Mouse (Mus musculus): ENCODE data around the gene Olfr549. TPM values are rescaled to one million over a fixed set of nuclear protein-coding genes. Genes with fewer than 3 reads are reported as not detected.

Gene Olfr549
- polyA plus RNA-seq, 1 experiment from 2014 or later, result not detected

Other genes with a start within 250 kb of the Olfr549 start
- 203 and 216 TPM in 2 replicates for gene Rrm1, start 108.2 kb upstream of the Olfr549 start, polyA plus RNA-seq (2016; fragmentation: Nextera tagmentation; extraction: Ambion mirVana)
- 0.45 and 0.89 TPM in 2 replicates for gene Olfr543, start 68.2 kb upstream of the Olfr549 start, polyA plus RNA-seq (2016; fragmentation: Nextera tagmentation; extraction: Ambion mirVana)
- 0.10 and 0.14 TPM in 2 replicates for gene Olfr544, start 61.6 kb upstream of the Olfr549 start, polyA plus RNA-seq (2016; fragmentation: Nextera tagmentation; extraction: Ambion mirVana)
- 0.32 TPM in 1 of 2 replicates, not detected in the other for gene Olfr545, start 50.3 kb upstream of the Olfr549 start, polyA plus RNA-seq (2016; fragmentation: Nextera tagmentation; extraction: Ambion mirVana)
- gene Olfr547, start 15.1 kb upstream of the Olfr549 start, polyA plus RNA-seq (2016; fragmentation: Nextera tagmentation; extraction: Ambion mirVana), result not detected in 2 replicates
- not detected in 2 replicates for gene Olfr548-ps1, start 9.0 kb upstream of the Olfr549 start, polyA plus RNA-seq (2016; fragmentation: Nextera tagmentation; extraction: Ambion mirVana)
- gene Trim21, start 15.6 kb downstream of the Olfr549 start, polyA plus RNA-seq (2016; fragmentation: Nextera tagmentation; extraction: Ambion mirVana), result 0.14 and 0.21 TPM in 2 replicates
- 0.19 TPM in 1 of 2 replicates, not detected in the other for gene Olfr550, start 21.6 kb downstream of the Olfr549 start, polyA plus RNA-seq (2016; fragmentation: Nextera tagmentation; extraction: Ambion mirVana)
- gene Olfr551, start 42.0 kb downstream of the Olfr549 start, polyA plus RNA-seq (2016; fragmentation: Nextera tagmentation; extraction: Ambion mirVana), result not detected in 2 replicates
- not detected in 2 replicates for gene Olfr552, start 47.9 kb downstream of the Olfr549 start, polyA plus RNA-seq (2016; fragmentation: Nextera tagmentation; extraction: Ambion mirVana)
- gene Olfr553, start 68.3 kb downstream of the Olfr549 start, polyA plus RNA-seq (2016; fragmentation: Nextera tagmentation; extraction: Ambion mirVana), result not detected in 2 replicates
- gene Olfr554, start 88.6 kb downstream of the Olfr549 start, polyA plus RNA-seq (2016; fragmentation: Nextera tagmentation; extraction: Ambion mirVana), result not detected in 2 replicates
- not detected in 2 replicates for gene Olfr555, start 109.0 kb downstream of the Olfr549 start, polyA plus RNA-seq (2016; fragmentation: Nextera tagmentation; extraction: Ambion mirVana)
- not detected in 2 replicates for gene Olfr556, start 115.0 kb downstream of the Olfr549 start, polyA plus RNA-seq (2016; fragmentation: Nextera tagmentation; extraction: Ambion mirVana)
- gene Trim68, start 137.5 kb downstream of the Olfr549 start, polyA plus RNA-seq (2016; fragmentation: Nextera tagmentation; extraction: Ambion mirVana), result 7.5 and 9.8 TPM in 2 replicates
- gene Olfr557, start 146.0 kb downstream of the Olfr549 start, polyA plus RNA-seq (2016; fragmentation: Nextera tagmentation; extraction: Ambion mirVana), result not detected in 2 replicates
- gene Olfr558, start 152.3 kb downstream of the Olfr549 start, polyA plus RNA-seq (2016; fragmentation: Nextera tagmentation; extraction: Ambion mirVana), result not detected in 2 replicates
- gene Olfr33, start 169.2 kb downstream of the Olfr549 start, polyA plus RNA-seq (2016; fragmentation: Nextera tagmentation; extraction: Ambion mirVana), result not detected in 2 replicates
- gene Olfr559, start 177.6 kb downstream of the Olfr549 start, polyA plus RNA-seq (2016; fragmentation: Nextera tagmentation; extraction: Ambion mirVana), result not detected in 2 replicates
- gene Olfr560, start 209.5 kb downstream of the Olfr549 start, polyA plus RNA-seq (2016; fragmentation: Nextera tagmentation; extraction: Ambion mirVana), result not detected in 2 replicates
- 0.10 TPM in 1 of 2 replicates, not detected in the other for gene Olfr78, start 209.6 kb downstream of the Olfr549 start, polyA plus RNA-seq (2016; fragmentation: Nextera tagmentation; extraction: Ambion mirVana)
- not detected in 2 replicates for gene Olfr561, start 221.4 kb downstream of the Olfr549 start, polyA plus RNA-seq (2016; fragmentation: Nextera tagmentation; extraction: Ambion mirVana)